Mouse (Mus musculus) stomach, embryonic 16.5 days (tissue): ENCODE results near the gene Slc13a5. TPM values are rescaled to one million over a fixed set of nuclear protein-coding genes. Genes with fewer than 3 reads are reported as not detected.

ENCODE experiments used
- ATAC-seq: fragments of 200-750 bp; cut with Nextera tagmentation; 2 replicates; pipeline ENCODE4 v1.8.0; 2017; ENCODE audit warnings: moderate number of reproducible peaks, moderate TSS enrichment; ENCODE audit not compliant: insufficient read depth, low FRiP score
- H3K27ac ChIP-seq: fragments of 300-500 bp; sonication (generic); 2 replicates; pipeline ENCODE4 v1.5.1; 2014; ENCODE audit warnings: low read length
- H3K27me3 ChIP-seq: fragments of 300-500 bp; sonication (generic); 2 replicates; pipeline ENCODE4 v1.6.1; 2014; ENCODE audit warnings: low read length, control low read depth, mixed read lengths; ENCODE audit not compliant: control insufficient read depth, insufficient read depth
- H3K36me3 ChIP-seq: fragments of 300-500 bp; sonication (generic); 2 replicates; pipeline ENCODE4 v1.6.1; 2014; ENCODE audit warnings: low read length; ENCODE audit not compliant: control insufficient read depth, insufficient read depth
- H3K4me1 ChIP-seq: fragments of 300-500 bp; sonication (generic); 2 replicates; pipeline ENCODE4 v1.6.1; 2014; ENCODE audit warnings: low read length, control low read depth, mixed read lengths; ENCODE audit not compliant: control insufficient read depth, insufficient read depth
- H3K4me2 ChIP-seq: fragments of 300-500 bp; sonication (generic); 2 replicates; pipeline ENCODE4 v1.6.1; 2014; ENCODE audit warnings: low read depth, low read length, mixed read lengths
- H3K4me3 ChIP-seq: fragments of 300-500 bp; sonication (generic); replicated peaks from 2 replicates; pipeline ENCODE4 v1.5.1; 2014; ENCODE audit warnings: mild to moderate bottlenecking, low read length
- H3K9ac ChIP-seq: fragments of 300-500 bp; sonication (generic); 2 replicates; pipeline ENCODE4 v1.6.1; 2014; ENCODE audit warnings: low read length
- H3K9me3 ChIP-seq: fragments of 300-500 bp; sonication (generic); replicated peaks from 2 replicates; pipeline ENCODE4 v1.6.1; 2016; ENCODE audit warnings: low read length, control low read depth; ENCODE audit not compliant: control insufficient read depth
- WGBS: fragments of 180-500 bp; shearing (Covaris S2); extraction: QIAGEN DNeasy Blood & Tissue Kit; methylation state at CpG from one replicate; pipeline ENCODE4 v1.1.7; 2014; 5-methylcytosine and 5-hydroxymethylcytosine counted together
- polyA plus RNA-seq: library from polyadenylated mRNA; unstranded; fragments of >200 nt; fragmentation: Nextera tagmentation; extraction: Ambion mirVana; gene quantifications from 2 replicates; pipeline ENCODE4 v1.2.1, GENCODE M21; 2015

Gene Slc13a5
- polyA plus RNA-seq, 1 experiment from 2014 or later: 0.17 TPM

- Histone ChIP-seq H3K9me3 (no peaks in the 10 kb centered on the region), H3K9ac (no peak overlapping the region), H3K4me3 (no peak overlapping the region), H3K36me3 (no peaks in the 10 kb centered on the region), H3K4me1 (no peaks in the 10 kb centered on the region), H3K4me2 (no peak overlapping the region), H3K27me3 (no peaks in the 10 kb centered on the region), H3K27ac (no peak overlapping the region)
- 69% methylated on average over 3 of the region's 3 CpGs for WGBS
- no peak for ATAC-seq
Observed at GRCm38 (mm10) chr11:72287543-72287942, 20.5 kb upstream of the Slc13a5 start.

GRCm38 (mm10) chr11:72287126-72287525, 20.1 kb upstream of the Slc13a5 start:
- 86% methylated on average over 2 of the region's 2 CpGs for WGBS
- no peak overlapping the region for H3K9ac ChIP-seq
- H3K9me3 ChIP-seq: no peaks in the 10 kb centered on the region
- H3K4me3 ChIP-seq: no peak overlapping the region
- no peak overlapping the region for H3K4me2 ChIP-seq
- no peaks in the 10 kb centered on the region for H3K27me3 ChIP-seq
- H3K4me1 ChIP-seq: no peaks in the 10 kb centered on the region
- H3K36me3 ChIP-seq: no peaks in the 10 kb centered on the region
- ATAC-seq: no peak
- no peak overlapping the region for H3K27ac ChIP-seq

GRCm38 (mm10) chr11:72286651-72287050, 19.6 kb upstream of the Slc13a5 start:
- ATAC-seq: no peak
- Histone ChIP-seq H3K4me1 (no peaks in the 10 kb centered on the region), H3K36me3 (no peaks in the 10 kb centered on the region), H3K4me2 (no peak overlapping the region), H3K9ac (no peak overlapping the region), H3K27me3 (no peaks in the 10 kb centered on the region), H3K27ac (no peak overlapping the region), H3K9me3 (no peaks in the 10 kb centered on the region), H3K4me3 (no peak overlapping the region)
- 69% methylated on average over 3 of the region's 3 CpGs for WGBS

- WGBS: 65% methylated on average over 6 of the region's 6 CpGs
Observed at GRCm38 (mm10) chr11:72285971-72286480, 19.0 kb upstream of the Slc13a5 start.

GRCm38 (mm10) chr11:72284532-72285182, 17.6 kb upstream of the Slc13a5 start:
- H3K27me3 ChIP-seq: no peaks in the 10 kb centered on the region
- no peaks in the 10 kb centered on the region for H3K36me3 ChIP-seq
- no peak for ATAC-seq

More at GRCm38 (mm10) chr11:72285971-72286480, 19.0 kb upstream of the Slc13a5 start:
- Histone ChIP-seq H3K4me1 (no peaks in the 10 kb centered on the region), H3K27me3 (no peaks in the 10 kb centered on the region), H3K9me3 (no peaks in the 10 kb centered on the region), H3K36me3 (no peaks in the 10 kb centered on the region), H3K27ac (no peak overlapping the region), H3K4me2 (no peak overlapping the region), H3K9ac (no peak overlapping the region), H3K4me3 (no peak overlapping the region)
- no peak for ATAC-seq

GRCm38 (mm10) chr11:72283486-72284224, 16.6 kb upstream of the Slc13a5 start:
- no peak for ATAC-seq
- no peaks in the 10 kb centered on the region for H3K27me3 ChIP-seq
- no peak overlapping the region for H3K4me2 ChIP-seq
- H3K9ac ChIP-seq: no peak overlapping the region
- no peak overlapping the region for H3K4me3 ChIP-seq
- H3K4me1 ChIP-seq: no peaks in the 10 kb centered on the region
- H3K27ac ChIP-seq: no peak overlapping the region
- no peaks in the 10 kb centered on the region for H3K9me3 ChIP-seq
- H3K36me3 ChIP-seq: no peaks in the 10 kb centered on the region
- 85% methylated on average over 16 of the region's 16 CpGs for WGBS

More at GRCm38 (mm10) chr11:72284532-72285182, 17.6 kb upstream of the Slc13a5 start:
- Histone ChIP-seq H3K9ac (no peak overlapping the region), H3K27ac (no peak overlapping the region), H3K4me1 (no peaks in the 10 kb centered on the region), H3K4me2 (no peak overlapping the region), H3K9me3 (no peaks in the 10 kb centered on the region), H3K4me3 (no peak overlapping the region)
- WGBS: 78% methylated on average over 14 of the region's 14 CpGs

- WGBS: 58% methylated on average over 5 of the region's 5 CpGs
- no peak overlapping the region for H3K4me3 ChIP-seq
- H3K27me3 ChIP-seq: no peaks in the 10 kb centered on the region
- H3K9me3 ChIP-seq: no peaks in the 10 kb centered on the region
- H3K27ac ChIP-seq: no peak overlapping the region
- ATAC-seq: no peak
- no peak overlapping the region for H3K4me2 ChIP-seq
- no peaks in the 10 kb centered on the region for H3K36me3 ChIP-seq
- no peak overlapping the region for H3K9ac ChIP-seq
- no peaks in the 10 kb centered on the region for H3K4me1 ChIP-seq
Observed at GRCm38 (mm10) chr11:72281852-72282400, 14.9 kb upstream of the Slc13a5 start.

- Histone ChIP-seq H3K9ac (no peak overlapping the region), H3K4me3 (no peak overlapping the region), H3K4me1 (no peaks in the 10 kb centered on the region), H3K27ac (no peak overlapping the region), H3K36me3 (no peaks in the 10 kb centered on the region), H3K27me3 (no peaks in the 10 kb centered on the region), H3K9me3 (no peaks in the 10 kb centered on the region), H3K4me2 (no peak overlapping the region)
- 61% methylated on average over 5 of the region's 5 CpGs for WGBS
- no peak for ATAC-seq
Observed at GRCm38 (mm10) chr11:72281143-72281851, 14.3 kb upstream of the Slc13a5 start.
